In genomic region chr7:36097054-36097453, GRCm38 (mm10) we compare ENCODE assay signal across 13 mouse cellular contexts.
"Had no signal": no experiment of that assay in that cellular context is flagged by ENCODE, and none has a peak within 500 bp of the region (broad histone marks: within the 10 kb centered on the region; RNA-seq: fewer than 3 reads in every experiment).

No protein-coding gene starts in this region.

- ATAC-seq: midbrain, embryonic 16.5 days had no signal

- H3K9ac ChIP-seq: liver, embryonic 14.5 days; neural tube, embryonic 12.5 days; stomach, embryonic 15.5 days had no signal

- H3K27me3 ChIP-seq: neural tube, embryonic 12.5 days; stomach, embryonic 15.5 days had no signal

- H3K9me3 ChIP-seq: midbrain, embryonic 10.5 days; neural tube, embryonic 12.5 days; stomach, embryonic 15.5 days had no signal

- DNase-seq: lung, adult 18-20 months; lung, postnatal 4 days; midbrain, embryonic 14.5 days; right cerebral cortex, postnatal 14 days; thymus, adult 2 months; thymus, postnatal 25 days; thymus, postnatal 4 days had no signal

- H3K4me2 ChIP-seq: neural tube, embryonic 12.5 days; stomach, embryonic 15.5 days had no signal

- H3K4me1 ChIP-seq: midbrain, embryonic 10.5 days; neural tube, embryonic 12.5 days; stomach, embryonic 15.5 days had no signal

- H3K36me3 ChIP-seq: midbrain, embryonic 10.5 days; neural tube, embryonic 12.5 days; stomach, embryonic 15.5 days had no signal

- H3K4me3 ChIP-seq: midbrain, embryonic 10.5 days; neural tube, embryonic 12.5 days; stomach, embryonic 15.5 days had no signal

- H3K27ac ChIP-seq: liver, embryonic 14.5 days; midbrain, embryonic 10.5 days; neural tube, embryonic 12.5 days; stomach, embryonic 15.5 days; stomach, postnatal 0 days had no signal
